Mouse (Mus musculus): Measurements from ENCODE around the gene Olfr212.
"Not testable (repeated sequence)": the region's sequence is repeated elsewhere in the genome, so short reads cannot be mapped to it uniquely, and the experiment has no call there.

GRCm38 (mm10) chr6:116550841-116551240, 44.5 kb downstream of the Olfr212 start, which contains the start of gene Gm5580:
- TF ChIP-seq SIN3A (IDR thresholded peaks at IDR 0.05; ENCODE audit: low read length); POLR2AphosphoS5 (IDR thresholded peaks at IDR 0.05; ENCODE audit: borderline replicate concordance, low read depth, low read length); CTCF (IDR thresholded peaks at IDR 0.05 in 2 of 3, conservative IDR thresholded peaks at IDR 0.05 in 1 of 3; ENCODE audit: control insufficient read depth in 1 of 3, insufficient read depth in 1 of 3, low read depth in 2 of 3, low read length in 3 of 3, poor library complexity in 1 of 3, severe bottlenecking in 1 of 3); MAX (IDR thresholded peaks at IDR 0.05; ENCODE audit: low read length); POLR2A (IDR thresholded peaks at IDR 0.05; ENCODE audit: control insufficient read depth in 1 of 2, insufficient read depth in 1 of 2, low read depth in 1 of 2, low read length in 2 of 2, poor library complexity in 1 of 2); SMC3 (IDR thresholded peaks at IDR 0.05; ENCODE audit: low read depth, low read length); GABPA (IDR thresholded peaks at IDR 0.05; ENCODE audit: low read depth, low read length); USF1 (IDR thresholded peaks at IDR 0.05; ENCODE audit: low read depth, low read length): not testable (repeated sequence)
